Mouse (Mus musculus) brain, adult 2 months (tissue): ENCODE measurements around the gene Tubal3.

ENCODE experiments used
- DNase-seq: peaks from one replicate; pipeline ENCODE4 v3.0.0; 2011; ENCODE audit warnings: low read depth, low spot score

The Tubal3 gene

GRCm38 (mm10) chr13:3924483-3924882, 6.4 kb downstream of the Tubal3 start:
- no peak for DNase-seq

GRCm38 (mm10) chr13:3925632-3926031, 7.6 kb downstream of the Tubal3 start:
- DNase-seq: no peak

- no peak for DNase-seq
These were observed 8.0 kb downstream of the Tubal3 start for GRCm38 (mm10) chr13:3926046-3926445.

- DNase-seq: no peak
These were observed 26.6 kb downstream of the Tubal3 start for GRCm38 (mm10) chr13:3944699-3945098.

GRCm38 (mm10) chr13:3945249-3945648, 27.2 kb downstream of the Tubal3 start, which contains the start of gene Ucn3:
Gene Ucn3 (minus strand): TSS chr13:3945349.
- no peak for DNase-seq

GRCm38 (mm10) chr13:3947267-3947666, 29.2 kb downstream of the Tubal3 start:
- no peak for DNase-seq

GRCm38 (mm10) chr13:3949477-3949876, 31.4 kb downstream of the Tubal3 start:
- no peak for DNase-seq

- peak; percentile 5 for DNase-seq
These were observed 33.3 kb downstream of the Tubal3 start for GRCm38 (mm10) chr13:3951198-3951914.

GRCm38 (mm10) chr13:3968849-3969248, 50.8 kb downstream of the Tubal3 start:
- DNase-seq: no peak
